In the genomic region with DNA sequence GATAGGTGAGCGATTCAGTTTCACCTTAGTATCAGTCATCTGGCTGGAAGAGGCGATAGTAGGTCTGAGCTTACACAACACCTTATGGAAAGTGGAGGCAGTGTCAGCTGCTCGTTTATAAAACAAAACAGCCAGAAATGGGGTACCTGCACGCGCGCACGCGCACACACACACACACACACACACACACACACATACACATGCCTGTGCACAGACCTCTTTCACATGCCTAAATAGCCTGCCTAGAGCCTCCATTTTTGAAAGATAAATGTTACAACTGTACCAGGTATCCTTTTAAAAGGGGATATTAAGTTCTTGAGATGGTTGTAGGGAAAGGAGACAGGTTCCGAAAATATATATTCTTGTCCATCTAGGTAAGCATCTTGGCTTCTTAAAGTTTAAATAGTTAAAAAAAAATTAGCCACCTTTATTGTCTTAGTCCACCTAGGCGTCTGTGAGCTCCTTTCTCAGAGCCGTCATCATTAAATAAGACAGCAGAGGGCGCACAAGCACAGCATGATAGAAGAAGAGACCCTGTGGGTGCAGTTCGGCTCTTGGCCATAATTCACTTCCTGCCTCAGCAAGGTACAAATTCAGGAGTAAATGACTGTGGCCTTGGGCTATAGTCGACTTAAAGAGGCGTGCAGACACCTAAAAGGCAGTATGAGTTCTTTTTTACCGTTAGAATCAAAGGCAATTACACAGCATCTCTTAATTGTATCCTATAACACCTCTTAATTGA, we compare ENCODE assay signal across 9 mouse cellular contexts.
A peak's percentile ranks its signal among the peaks of the same experiment; 100 is the strongest.
DNase-seq lines count a peak whose midpoint lies in the region; ATAC-seq lines count a peak whose summit lies in the region.
"Had no signal": no experiment of that assay in that cellular context is flagged by ENCODE, and none has a peak within 500 bp of the region (broad histone marks: within the 10 kb centered on the region; RNA-seq: fewer than 3 reads in every experiment).

No protein-coding gene starts in this region.

- H3K9ac ChIP-seq in forebrain, embryonic 15.5 days (replicated peaks): no peak overlapping the region
- H3K9ac ChIP-seq in hindbrain, embryonic 16.5 days (ENCODE audit: low read depth, low read length): no peak overlapping the region
- H3K9ac ChIP-seq: lung, embryonic 15.5 days had no signal

- H3K4me2 ChIP-seq in forebrain, embryonic 15.5 days (replicated peaks): no peak overlapping the region
- no peak overlapping the region for H3K4me2 ChIP-seq in hindbrain, embryonic 16.5 days (ENCODE audit: low read length)
- H3K4me2 ChIP-seq: lung, embryonic 15.5 days had no signal

- no peaks in the 10 kb centered on the region for H3K36me3 ChIP-seq in forebrain, embryonic 15.5 days
- H3K36me3 ChIP-seq in hindbrain, embryonic 16.5 days (ENCODE audit: control insufficient read depth, insufficient read depth, low read length): no peaks in the 10 kb centered on the region
- H3K36me3 ChIP-seq: lung, embryonic 15.5 days had no signal

- 50% methylated on average over 16 of the region's 16 CpGs for WGBS in forebrain, embryonic 15.5 days
- WGBS in hindbrain, embryonic 16.5 days: 48% methylated on average over 16 of the region's 16 CpGs

- peaks cover 28% of the 10 kb centered on the region for H3K27me3 ChIP-seq in forebrain, embryonic 15.5 days
- H3K27me3 ChIP-seq in hindbrain, embryonic 16.5 days (replicated peaks; ENCODE audit: control insufficient read depth, insufficient read depth, low read length): peaks cover 14% of the 10 kb centered on the region

- no peaks in the 10 kb centered on the region for H3K9me3 ChIP-seq in forebrain, embryonic 15.5 days
- H3K9me3 ChIP-seq in hindbrain, embryonic 16.5 days (ENCODE audit: control insufficient read depth, low read length): no peaks in the 10 kb centered on the region
- H3K9me3 ChIP-seq: lung, embryonic 15.5 days had no signal

- H3K4me3 ChIP-seq in forebrain, embryonic 15.5 days: no peak overlapping the region
- H3K4me3 ChIP-seq in hindbrain, embryonic 16.5 days (ENCODE audit: low read length): no peak overlapping the region
- H3K4me3 ChIP-seq: lung, embryonic 15.5 days had no signal

- ATAC-seq in forebrain, embryonic 15.5 days (replicated peaks): peak; percentile 78
- peak; percentile 89 for ATAC-seq in hindbrain, embryonic 16.5 days
- ATAC-seq in megakaryocyte progenitor cell, adult 5-6 weeks (replicated peaks; ENCODE audit: poor library complexity): peak; percentile 99

- peak; percentile 14 for DNase-seq in cerebellum, adult 11 months
- DNase-seq in cerebellum, adult 11-12 months: no peak
- DNase-seq in c-Kit-negative CD71-positive TER-119-positive erythroid progenitor cells, embryonic 14.5 days (ENCODE audit: low read depth, low spot score): peak; percentile 8
- peak; percentile 32 to 58 for DNase-seq in layer of hippocampus, postnatal 36 days
- DNase-seq in right cerebral cortex, postnatal 4 days: peak; percentile 75

- no peak overlapping the region for H3K27ac ChIP-seq in forebrain, embryonic 15.5 days (replicated peaks)
- no peak overlapping the region for H3K27ac ChIP-seq in hindbrain, embryonic 16.5 days (ENCODE audit: low read depth, low read length)
- H3K27ac ChIP-seq: lung, embryonic 15.5 days had no signal

- no peaks in the 10 kb centered on the region for H3K4me1 ChIP-seq in forebrain, embryonic 15.5 days
- no peaks in the 10 kb centered on the region for H3K4me1 ChIP-seq in hindbrain, embryonic 16.5 days (ENCODE audit: control insufficient read depth, insufficient read depth, low read depth, low read length)
- H3K4me1 ChIP-seq: lung, embryonic 15.5 days had no signal
